Mouse (Mus musculus): ENCODE measurements around the gene Tmem164.
A peak's percentile ranks its signal among the peaks of the same experiment; 100 is the strongest.
"Not testable (repeated sequence)": the region's sequence is repeated elsewhere in the genome, so short reads cannot be mapped to it uniquely, and the experiment has no call there.

Gene Tmem164

DNA sequence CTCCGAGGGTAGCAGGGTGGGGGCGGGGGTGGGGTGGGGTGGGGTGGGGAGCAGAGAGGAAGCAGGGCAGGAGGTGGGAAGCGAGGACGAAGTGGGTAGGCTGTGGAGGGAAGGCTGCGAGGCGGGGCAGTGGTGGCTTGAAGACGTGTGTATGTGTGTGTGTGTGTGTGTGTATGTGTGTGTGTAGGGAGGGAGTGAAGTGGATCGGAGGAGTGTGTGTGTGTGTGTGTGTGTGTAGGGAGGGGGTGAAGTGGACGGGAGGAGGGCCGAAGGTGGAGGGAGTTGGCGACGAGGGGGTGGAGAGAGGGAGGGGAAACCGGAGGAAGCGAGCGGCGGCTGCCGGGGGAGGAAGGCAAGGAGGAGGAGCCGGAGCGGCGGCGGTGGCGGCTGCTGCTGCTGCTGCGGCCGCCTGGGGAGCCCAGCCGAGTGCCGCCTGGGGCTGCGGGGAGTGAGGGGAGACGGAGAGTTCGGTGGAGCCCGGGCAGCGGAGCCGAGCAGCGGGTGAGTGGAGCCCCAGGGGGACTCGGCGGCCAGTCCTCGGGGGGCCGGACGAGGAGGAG is at the start of gene Tmem164:
Tmem164 (plus strand) TSS at position 351 of the 560 bp plus-strand sequence.
- DNase-seq (ENCODE audit: low spot score in 2 of 2), result peak; percentile 55 to 58

DNA sequence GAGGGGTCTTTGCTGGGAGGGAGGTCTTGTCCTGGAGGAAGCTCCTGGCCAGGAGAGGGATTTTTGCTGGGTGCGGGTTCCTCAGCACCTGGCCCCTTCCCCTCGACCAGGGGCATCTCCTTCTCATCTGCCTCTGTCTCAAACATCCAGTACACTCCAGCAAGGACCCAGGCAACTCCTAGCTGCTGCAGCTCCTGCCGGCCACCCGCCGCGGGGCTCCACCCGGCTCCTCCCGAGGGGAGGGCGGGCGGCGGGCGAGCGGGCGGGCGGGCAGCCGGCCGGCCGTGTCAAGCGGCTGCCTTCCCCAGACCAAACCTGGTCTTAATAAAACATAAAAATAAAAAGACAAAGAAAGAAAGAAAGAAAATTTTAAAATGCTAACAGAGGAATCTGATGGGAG is 48.2 kb upstream of the Tmem164 start:
- DNase-seq (ENCODE audit: low spot score in 2 of 2), result not testable (repeated sequence)

DNA sequence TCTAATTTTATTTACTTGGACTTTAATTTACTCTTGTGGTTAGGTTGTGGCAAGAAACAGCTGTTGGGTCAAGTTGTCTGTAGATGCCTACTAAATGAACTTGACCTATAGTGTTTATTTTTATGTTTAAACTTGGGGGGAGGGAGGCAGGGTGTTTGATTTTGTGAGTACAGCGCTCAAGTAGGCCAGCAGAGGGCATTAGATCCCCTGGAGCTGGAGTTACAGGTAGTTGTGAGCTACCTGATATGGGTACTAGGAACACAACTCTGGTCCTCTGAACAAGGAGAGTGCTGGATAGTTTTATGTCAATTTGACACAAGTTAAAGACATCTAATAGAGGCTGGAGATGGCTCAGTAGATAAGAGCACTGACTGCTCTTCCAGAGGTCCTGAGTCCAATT is 34.0 kb upstream of the Tmem164 start:
- DNase-seq (ENCODE audit: low spot score in 2 of 2), result no peak

DNA sequence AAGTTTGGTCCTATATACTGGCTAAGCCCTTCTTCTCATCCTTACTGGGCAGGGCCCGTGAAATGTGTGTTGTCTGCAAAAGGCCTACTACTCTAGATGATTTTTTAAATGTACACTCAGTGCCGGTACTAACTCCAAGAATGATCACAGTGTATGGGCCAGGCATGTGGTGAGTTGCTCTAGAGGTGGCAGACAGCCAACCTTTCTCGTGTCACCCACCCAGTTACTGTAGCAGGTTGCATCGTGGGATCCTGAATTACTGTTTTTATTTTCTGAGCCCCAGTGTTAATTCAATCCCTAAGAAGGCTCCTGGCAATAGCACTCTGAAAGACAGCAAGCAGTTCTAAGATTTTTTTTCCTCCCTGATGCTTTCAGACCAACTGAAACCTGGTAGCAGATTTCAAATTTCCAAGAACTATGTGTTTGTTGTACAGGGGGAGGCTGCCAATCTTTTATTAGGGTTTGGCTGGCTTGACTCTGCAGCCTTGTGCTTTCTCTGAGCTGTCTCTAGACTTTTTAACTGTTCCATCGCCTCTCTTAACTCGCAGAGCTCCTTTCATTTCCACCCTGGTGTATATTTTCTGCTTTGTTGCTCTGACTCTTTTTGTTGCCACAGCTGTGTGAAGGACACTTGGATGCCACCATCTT is 31.0 kb upstream of the Tmem164 start:
- no peak for DNase-seq (ENCODE audit: low spot score in 2 of 2)

DNA sequence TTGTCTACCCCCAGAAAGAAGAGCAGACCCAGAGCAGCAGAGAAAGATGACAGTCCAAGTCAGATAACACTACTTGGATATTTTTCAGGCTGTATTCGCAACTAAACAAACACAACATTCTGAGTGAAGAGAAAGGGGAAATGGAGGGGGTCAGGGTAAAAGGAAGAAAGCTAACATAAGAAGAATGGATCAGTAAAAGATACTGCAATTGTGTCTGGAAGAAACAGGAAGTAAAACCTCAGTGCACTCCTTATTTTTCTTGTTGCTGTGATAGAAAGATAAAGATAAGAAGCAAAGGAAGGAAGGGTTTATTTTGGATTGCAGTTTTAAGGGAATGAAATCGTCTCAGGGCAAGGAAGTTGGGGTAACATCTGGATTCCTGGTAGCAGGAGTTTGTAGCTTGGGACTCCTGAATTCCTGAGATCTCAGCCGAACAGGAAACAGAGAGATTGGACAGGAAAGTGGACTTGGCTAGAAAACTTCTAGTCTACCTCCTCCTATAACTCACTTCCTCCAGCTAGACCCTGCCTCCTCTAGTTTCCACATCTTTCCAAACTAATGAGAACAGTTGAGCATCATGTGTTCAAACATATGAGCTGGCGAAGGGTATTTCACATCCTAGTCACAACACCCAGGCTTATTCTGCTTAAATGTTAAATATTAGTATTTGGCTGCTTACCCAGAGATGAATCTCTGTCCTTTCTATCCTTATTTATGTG is 16.3 kb upstream of the Tmem164 start:
- no peak for DNase-seq (ENCODE audit: low spot score in 2 of 2)

DNA sequence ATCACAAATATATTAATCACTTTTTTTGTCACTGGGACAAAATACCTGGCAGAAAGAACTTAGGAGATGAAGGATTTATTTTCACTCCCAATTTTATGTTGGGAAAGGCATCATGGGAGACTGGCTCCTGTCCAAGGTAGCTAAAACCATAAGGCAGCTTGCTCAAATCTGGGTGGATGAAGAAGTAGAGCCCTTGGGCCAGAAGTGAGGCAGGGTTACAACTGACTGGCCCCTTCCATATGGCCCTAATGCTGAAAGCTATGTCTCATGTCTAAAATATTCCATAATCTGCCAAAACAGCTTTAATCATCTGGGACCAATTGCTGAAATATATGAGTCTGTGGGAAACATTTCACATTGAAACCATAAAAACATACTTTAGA is 15.8 kb upstream of the Tmem164 start:
- no peak for DNase-seq (ENCODE audit: low spot score in 2 of 2)

DNA sequence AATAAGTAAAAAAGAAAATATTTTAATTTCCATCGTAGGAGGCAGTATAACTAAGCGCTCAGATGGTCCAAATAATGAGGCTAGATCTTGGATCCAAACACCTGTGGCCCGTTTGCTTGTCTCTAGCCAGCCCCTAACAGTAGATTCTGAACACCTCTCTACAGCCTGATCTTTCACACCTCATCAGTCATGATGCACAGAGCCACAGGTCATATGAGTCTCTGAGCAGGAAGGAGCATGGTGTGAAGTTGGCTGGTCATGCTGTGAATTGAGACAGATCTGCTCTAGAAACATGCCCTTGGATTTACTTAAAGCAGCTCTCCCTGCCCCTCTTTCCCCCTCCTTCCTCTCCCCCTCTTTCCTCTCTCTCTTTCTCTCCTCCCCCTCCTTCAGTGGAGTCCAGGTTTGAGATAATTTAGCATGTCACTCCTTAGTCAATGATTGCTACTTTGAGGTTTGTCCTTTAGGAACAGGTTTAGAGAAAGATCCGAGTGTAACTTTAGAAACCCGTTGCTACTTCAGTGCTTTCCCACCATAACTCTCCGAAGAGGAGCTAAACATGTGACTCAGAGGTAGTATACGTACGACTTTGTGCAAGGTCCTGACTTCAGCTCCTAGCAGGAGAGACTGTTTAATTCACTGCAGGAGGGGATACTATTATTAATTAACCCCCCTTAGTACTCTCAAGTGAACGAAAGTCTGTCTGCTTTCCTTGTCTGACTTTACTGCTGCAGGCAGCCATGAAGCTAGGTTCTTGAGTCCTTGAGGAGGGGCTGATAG is 11.7 kb upstream of the Tmem164 start:
- DNase-seq (ENCODE audit: low spot score in 2 of 2), result peak in 1 of 2 experiments; percentile 10

DNA sequence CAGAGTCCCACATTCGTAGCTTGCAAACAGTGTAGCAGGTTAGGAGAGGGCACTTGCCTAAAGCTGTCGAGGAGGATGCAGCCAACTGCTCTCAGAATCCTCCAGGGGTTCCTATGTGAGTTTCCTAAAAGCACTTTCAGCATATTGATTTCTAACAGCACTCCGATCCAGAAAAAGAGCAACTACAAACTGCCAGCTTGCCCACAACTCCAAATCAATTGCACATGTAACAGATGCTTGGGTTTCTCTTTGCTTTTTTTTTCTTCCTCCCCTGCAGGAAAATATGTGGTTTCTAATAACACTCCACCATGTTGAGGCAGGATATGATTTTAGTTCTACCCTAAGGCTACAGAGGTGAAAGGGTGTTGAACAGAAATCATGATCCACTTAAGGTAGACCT is 11.1 kb upstream of the Tmem164 start:
- no peak for DNase-seq (ENCODE audit: low spot score in 2 of 2)

DNA sequence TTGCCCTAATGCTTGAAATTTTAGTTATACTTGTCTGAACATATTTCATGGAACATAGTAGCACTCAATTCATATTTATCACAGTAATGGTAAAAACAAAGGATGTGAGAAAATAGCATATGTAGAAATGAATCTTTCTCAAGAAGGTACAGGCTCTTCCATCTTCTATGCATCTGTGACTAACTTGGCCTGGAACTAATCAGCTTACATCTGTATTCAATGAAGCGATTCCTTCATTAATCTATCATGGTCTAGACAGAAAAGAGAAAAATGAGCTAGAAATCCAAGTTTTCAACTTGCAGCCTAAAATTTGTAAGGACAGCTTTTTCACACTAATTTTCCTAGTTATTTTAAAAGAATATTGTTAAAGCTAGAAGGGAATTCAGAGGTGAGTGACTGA is 10.1 kb upstream of the Tmem164 start:
- DNase-seq (ENCODE audit: low spot score in 2 of 2), result no peak

DNA sequence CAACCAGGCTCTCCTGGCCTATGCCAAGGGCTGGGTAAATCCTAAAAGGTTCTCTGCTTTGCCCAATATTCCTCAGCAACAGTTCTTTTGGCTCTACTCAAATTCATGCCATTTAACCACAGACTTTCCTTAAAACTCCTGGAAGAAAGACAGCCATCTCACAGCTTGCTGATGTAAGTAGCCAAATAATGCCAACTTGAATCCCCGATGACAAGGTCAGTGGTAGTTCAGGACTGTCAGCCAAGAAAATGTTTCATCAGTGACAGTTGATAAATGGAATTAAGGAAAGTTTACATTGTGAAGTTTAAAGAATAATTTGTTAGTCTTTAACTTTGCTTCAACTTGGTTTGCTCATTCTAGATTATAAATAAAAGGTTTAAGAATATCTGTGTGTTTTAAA is 8.5 kb upstream of the Tmem164 start:
- no peak for DNase-seq (ENCODE audit: low spot score in 2 of 2)

DNA sequence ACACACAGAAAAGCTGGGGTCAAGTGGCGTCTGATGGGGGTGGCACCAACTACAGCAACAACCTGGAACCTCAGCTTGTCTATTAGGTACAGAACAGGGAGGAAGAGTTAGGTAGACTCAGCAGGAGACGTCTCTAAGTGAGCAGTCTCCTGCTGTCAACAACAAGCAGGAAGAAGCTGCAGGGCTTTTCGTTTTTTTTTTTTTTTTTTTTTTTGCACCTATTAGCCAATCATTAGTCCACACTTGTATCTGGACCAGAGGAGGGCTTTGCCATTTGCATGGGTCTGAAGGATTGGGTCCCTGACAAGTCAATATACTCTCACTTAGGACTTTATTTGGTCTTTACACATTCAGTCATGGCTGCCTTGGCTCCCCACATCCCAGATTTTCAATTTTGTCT is 4.0 kb upstream of the Tmem164 start:
- no peak for DNase-seq (ENCODE audit: low spot score in 2 of 2)

DNA sequence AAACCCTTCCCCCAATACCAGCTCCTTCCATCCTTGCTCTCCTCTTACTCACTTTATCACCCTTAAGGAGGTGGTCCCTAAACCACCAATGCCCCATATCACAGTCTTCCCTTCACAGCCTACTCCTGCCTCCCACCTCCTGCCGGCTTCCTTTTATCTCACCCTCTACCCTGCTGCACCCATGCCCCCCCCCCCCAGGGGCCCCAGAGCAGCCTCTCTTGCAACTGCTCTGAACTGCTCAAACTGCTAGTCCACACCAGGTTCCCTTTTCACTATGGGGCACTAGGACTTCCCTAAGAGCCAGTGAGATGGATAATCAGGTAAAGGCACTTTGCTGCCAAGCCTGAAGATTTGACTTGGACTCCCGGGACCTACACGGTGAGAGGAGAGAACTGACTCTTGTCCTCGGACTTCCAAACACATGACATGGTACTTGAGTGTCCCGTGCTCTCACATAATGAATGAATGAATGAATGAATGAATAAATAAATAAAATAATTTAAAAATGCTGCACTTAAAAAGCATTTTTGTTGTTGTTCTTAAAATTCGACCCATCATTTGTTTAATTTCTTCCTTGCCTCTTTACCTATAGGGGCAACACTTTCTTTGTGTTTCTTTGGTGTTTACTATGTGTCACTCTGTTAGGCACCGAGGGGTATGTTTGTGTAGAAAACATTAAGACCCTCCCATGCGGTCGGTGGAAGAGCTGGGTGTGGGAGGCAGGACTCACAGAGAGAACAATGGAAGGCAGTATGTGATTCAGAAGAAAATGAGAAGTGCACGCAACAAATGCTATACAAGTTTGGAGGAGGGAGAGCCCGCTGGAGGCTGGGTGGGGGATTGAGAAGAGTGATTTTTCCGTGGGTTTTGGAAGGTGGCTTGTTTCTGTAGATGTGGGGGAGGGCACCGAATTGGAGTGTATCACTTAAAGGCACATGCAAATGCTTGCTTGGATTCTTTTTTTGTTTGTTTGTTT is 2.4 kb upstream of the Tmem164 start:
- DNase-seq (ENCODE audit: low spot score in 2 of 2), result no peak

DNA sequence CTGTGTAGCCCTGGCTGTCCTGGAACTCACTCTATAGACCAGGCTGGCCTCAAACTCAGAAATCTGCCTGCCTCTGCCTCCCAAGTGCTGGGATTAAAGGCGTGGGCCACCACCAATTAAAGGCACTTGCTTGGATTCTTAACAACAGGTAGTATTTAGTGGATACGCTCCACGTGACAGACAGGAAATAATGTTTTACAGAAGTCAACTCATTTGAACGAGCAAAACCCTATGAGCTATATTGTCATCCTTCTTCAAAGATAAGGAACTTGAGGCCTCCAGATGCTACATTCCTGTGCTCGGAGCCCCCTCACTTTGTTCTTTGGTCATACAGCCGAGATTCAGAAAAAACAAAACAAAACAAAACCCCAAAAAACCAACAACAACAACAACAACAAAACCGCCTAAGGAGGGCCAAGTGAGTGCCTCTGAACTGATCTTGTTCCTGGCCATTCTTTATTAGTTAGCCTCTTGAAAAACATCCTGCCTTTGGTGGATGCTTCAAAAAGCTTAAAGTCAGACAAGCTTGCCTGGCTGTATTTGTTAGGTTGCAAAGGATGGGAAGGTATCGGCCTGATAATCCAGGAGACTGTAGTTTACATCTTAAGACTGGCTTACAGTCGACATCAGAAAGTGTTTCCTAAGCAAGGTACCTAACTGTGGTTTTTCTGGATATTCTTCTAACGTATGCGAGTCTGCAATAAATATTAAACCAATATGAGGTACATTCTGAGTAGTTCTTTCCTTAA is 1.5 kb upstream of the Tmem164 start:
- no peak for DNase-seq (ENCODE audit: low spot score in 2 of 2)

DNA sequence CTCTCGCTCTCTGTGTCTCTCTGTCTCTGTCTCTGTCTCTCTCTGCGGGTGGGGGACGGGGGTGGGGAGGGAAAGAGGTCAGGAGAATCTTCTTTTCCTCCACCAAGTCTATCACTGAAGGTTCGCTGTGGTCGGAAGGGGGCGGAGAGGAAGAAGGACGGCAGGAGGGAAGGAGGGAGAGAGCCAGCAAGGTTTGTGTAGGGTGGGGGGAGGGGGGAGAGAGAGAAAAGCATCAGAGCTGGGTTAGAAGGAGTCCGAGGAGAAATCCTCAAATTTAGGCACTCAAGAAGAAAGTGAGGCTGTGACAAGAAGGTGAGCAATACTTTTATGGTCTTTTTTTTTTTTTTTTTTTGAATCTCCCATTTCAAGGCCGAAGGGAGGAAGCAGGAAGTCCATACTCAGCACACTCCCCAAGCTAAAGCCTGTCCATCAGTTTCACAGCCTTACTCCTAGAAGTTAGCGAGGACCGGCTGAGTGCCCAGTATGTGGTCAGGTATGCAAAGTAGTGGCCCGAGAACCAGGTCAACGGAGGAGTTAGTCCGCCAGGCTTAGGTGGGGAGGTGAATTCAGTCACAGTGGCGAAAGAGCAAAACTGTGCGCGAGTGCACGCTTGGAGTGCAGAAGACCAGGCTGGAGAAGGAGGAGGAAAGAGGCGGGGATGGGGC is 683 bp upstream of the Tmem164 start:
- DNase-seq (ENCODE audit: low spot score in 2 of 2), result peak in 1 of 2 experiments; percentile 34

DNA sequence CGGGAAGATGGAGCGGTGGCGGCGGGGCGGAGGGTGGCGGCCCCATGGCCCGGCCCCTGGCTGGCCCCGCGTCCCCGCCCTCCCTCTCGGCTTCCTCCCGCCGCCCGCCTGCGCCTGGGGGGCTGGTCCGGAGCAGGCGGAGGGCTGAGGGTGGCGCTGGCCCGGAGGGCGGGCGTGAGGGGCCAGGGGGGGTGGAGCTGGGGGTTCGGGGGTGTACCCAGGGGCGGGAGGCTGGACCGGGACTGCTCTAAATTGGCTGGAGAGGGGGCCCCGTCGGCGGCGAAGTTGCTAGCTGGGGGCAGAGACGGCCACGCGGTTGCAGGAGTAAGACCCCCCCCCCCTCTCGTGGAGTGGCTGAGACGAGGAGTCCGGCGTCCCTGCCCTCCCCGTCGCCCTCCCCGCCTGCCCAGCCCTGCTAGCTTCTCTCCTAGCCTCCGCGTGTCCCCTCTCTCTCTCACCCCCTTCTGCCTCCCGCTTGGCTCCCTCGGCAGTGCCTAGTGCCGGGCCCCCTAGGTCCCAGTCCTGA is 473 bp downstream of the Tmem164 start:
- DNase-seq (ENCODE audit: low spot score in 2 of 2), result no peak

DNA sequence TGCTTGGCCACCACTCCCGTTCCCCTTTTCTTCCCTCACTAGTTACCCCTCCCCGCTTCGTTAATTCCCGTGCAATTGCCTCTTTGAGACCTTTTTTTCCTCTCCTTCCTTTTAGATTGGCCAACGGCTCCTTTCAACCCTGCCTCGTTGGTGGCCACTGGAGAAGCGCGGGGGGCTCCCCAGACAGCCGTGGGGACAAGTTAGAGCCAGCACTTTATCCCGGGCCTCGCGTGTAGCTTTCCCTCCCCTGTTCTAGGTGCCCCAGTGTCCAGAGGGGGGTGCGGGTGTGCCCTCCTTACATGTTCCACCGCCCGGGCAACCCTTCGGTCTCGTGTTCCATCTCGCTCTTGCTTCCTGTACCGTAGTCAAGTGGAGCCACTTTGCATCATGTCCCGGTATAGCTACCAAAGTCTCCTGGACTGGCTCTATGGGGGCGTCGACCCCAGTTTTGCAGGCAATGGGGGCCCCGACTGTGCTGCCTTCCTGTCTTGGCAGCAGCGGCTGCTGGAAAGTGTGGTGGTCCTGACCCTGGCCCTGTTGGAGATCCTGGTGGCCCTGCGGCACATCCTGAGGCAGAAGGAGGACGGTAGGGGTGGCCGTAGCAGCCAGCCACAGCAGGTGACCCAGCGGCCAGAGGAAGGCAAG is 1.1 kb downstream of the Tmem164 start:
- DNase-seq (ENCODE audit: low spot score in 2 of 2), result peak in 1 of 2 experiments; percentile 3

DNA sequence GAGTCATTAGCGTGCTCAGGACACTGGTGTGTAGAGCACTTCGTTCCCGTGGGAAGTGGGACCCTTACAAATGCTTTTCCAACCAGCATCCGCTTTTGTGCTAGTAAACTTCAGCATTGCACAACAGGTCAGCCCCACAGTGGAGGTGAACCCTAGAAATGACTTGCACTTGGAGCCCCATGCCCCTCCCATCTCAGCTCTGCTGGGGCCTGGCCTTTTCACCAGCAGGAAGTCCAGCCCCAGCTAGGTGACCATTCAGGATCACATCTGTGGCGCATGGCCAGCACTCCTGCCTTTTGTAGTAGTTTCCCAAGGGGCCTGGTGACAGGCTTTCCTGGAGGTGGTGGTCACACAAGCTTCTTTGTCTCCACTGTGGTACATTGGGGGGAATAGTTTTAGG is 1.8 kb downstream of the Tmem164 start:
- DNase-seq (ENCODE audit: low spot score in 2 of 2), result peak in 1 of 2 experiments; percentile 7

DNA sequence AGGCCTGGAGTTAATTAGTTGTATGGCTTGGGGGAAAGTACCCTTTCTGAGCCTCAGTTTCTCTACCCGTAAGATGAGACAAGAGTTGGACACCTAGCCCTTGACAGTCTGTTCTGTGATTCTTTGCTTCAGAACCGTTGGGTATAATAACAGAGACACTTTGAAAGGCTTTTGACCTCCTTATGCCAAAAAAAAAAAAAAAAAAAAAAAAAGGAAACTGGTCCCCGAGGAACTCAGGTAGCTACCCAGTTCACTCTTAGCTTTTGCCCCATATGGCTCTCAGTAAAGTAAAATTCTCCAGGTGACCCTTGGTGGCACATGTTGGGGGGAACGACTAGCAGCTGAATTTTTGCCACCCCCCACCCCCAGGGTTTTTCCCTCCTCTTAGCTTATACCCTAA is 3.5 kb downstream of the Tmem164 start:
- no peak for DNase-seq (ENCODE audit: low spot score in 2 of 2)

DNA sequence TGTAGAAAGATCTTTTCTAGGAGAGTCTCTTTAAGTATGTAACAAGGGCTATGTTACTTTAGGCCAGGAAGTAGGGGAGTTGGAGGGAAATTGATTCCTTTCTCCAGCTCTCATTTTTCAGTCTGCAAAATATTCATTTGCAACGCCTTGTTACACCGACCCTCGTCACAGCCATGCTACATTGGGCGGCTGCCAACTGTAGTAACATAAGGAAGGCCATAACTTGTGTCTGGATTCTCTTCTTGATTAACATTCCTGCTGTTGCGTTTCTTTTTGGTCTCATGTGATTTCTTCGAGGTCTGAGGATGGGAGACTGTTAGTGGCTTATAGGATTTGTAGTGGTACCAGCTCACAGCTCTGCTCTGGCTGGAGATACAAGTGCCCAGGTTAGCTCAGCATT is 4.5 kb downstream of the Tmem164 start:
- DNase-seq (ENCODE audit: low spot score in 2 of 2), result no peak

Measured in natural killer cell, adult 2 months (primary cell).